Mouse (Mus musculus): ENCODE data around the gene Cdc42bpg.

Cdc42bpg gene

DNA sequence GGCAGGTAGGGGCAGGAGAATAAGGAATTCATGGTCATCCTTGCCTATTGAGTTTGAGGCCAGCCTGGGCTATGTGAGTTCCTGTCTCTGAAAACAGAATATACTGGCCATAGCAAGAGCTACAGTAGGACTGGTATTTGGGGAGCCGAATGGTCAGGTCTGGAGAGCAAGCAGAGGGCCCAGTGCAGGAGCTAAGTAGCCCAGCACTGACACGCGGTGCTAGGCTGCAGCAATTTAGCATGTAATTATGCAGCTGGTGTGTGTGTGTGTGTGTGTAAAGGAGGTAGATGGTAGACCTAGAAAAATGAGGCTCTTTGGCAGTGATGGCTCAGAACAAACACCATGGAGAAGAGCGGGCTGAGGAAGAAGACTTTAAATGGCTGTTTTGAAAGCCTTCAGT is 41.4 kb downstream of the Cdc42bpg start:
- DNase-seq (ENCODE audit: low spot score in 2 of 2): no peak

DNA sequence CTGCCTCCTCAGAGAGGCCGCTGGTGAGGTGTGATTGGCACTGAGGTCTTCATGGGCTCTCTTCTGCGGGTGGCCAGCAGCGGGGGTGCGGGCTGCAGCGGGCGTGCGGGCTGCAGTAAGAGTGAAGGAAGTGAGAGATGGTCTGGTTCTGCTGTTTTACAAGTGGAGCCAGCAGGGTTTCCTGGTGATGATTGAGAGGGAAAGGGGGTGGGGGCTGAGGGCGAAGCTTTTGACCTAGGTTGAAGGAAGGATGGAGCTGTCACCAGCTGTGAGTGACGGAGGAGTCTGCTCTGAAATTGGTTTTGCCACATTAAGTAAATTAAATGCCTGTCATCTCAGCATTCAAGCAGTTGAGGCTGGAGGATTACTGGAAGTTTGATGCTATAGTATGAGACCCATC is 42.5 kb downstream of the Cdc42bpg start:
- DNase-seq (ENCODE audit: low spot score in 2 of 2): no peak

DNA sequence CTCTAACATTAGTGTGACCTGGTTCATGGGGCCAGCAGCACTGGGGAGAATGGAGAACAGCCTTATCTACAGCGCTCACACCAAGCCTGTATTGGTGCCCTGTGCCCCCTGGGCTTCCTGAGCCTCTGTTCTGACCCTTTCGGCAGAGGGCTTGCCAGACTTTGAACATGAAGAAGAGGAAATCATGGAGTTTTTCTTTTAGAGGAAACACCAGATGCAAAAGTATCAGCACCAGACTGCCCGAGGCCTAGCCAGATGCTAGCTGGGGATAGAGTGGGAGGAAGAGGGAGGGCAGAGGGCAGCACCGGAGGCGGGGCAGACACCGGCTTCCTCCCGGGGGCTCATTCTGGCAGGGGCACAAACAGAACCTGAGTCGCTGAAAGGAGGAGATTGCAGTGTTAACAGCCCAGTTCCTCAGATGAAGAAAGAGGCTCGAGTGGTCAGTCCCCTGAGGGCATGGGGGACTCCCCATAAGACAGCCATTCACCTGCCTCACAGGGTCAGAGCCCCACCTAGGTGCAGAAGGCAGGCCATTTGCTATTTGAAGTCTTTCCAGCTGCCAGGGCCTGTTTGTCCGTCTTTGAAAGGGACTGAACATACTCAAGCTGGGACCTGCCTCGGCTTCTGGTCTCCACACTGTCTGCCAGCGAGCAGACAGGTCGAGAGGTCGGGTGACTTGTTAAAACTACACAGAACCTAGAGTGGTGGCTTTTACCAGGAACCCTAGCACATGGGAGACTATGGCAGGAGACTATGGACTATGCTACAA is 43.1 kb downstream of the Cdc42bpg start:
- DNase-seq (ENCODE audit: low spot score in 2 of 2): no peak

DNA sequence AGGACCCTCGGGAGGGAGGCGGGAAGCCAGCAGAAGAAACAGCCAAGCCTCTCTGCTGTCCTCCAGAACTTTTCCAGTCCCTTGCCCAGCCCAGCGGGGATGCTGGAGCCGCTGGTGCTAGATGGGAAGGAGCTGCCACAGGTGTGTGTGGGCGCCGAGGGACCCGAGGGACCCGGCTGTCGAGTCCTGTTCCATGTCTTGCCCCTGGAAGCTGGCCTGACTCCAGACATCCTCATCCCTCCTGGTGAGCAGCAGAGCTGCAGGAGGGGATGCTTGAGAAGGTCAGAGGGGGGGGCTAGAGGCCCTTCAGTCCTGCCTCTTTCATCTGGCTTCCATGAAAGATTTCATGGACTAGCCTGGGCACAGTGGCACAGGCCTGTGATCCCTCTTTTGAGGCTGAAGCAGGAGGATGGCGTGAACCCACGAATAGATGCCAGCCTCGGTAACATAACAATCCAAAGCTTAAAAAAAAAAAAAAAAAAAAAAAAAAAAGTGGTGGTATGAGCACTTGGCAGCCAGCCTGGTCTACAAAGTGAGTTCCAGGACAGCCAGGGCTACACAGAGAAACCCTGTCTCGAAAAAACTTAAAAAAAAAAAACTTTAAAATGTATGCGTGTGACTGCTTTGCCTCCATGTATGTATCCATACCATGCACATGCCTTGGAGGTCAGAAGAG is 45.3 kb downstream of the Cdc42bpg start:
- DNase-seq (ENCODE audit: low spot score in 2 of 2): peak in 1 of 2 experiments; percentile 41

DNA sequence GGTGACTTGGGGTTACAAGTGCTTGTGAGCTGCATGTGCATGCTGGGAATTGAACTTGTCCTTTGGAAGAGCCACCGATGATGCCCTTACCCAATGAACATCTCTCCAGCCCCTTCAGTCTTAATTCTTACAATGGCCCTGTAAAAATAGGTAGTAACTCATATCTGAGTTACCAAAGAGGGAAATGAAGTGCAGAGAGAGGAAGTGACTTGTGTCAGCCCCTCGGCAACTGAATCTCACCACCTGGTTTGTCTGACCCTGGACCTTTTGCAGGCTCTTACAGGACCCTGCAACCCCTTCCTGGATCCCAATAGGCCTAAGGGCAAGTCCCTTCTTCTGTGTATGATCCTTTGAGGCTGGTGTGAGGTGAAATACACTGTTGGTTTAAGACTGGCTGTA is 45.9 kb downstream of the Cdc42bpg start:
- no peak for DNase-seq (ENCODE audit: low spot score in 2 of 2)

DNA sequence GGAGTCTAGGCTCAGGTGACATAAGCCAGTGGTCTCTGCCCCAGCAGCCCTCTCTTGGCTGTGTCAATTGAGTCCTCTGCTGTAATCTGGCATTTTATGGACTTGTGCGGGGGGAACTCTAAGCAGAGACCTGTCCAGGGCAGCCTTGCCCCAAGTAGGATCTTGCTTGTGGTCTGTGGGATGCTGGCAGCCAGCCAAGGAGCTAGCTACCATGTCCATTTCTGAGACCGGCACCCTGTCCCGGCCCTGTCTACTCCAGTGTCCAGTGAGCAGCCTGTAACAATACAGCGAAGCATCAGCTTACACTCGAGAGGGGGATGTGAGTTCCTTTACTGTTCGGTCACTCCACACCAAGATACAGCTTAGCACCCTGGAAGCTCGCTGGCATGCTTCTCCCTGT is 47.8 kb downstream of the Cdc42bpg start:
- DNase-seq (ENCODE audit: low spot score in 2 of 2): no peak

DNA sequence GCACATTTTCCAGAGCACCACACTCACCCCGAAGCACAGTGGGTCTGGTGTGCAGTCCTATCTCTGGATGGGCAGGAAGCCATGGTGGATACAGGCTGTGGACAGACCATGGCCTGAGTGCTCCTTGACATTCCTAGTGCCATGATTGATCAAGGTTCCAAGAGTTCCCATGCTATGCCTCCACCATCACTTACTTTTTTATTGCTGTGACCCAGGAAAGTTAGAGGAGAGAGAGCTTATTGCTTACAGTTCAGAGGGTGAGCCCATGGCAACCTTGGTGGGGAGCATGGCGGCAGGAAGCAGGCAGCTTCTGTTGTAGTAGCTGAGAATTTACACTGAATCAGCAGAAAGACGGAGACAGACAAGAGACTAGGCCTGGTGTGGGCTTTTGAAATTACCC is 55.0 kb downstream of the Cdc42bpg start:
- no peak for DNase-seq (ENCODE audit: low spot score in 2 of 2)

DNA sequence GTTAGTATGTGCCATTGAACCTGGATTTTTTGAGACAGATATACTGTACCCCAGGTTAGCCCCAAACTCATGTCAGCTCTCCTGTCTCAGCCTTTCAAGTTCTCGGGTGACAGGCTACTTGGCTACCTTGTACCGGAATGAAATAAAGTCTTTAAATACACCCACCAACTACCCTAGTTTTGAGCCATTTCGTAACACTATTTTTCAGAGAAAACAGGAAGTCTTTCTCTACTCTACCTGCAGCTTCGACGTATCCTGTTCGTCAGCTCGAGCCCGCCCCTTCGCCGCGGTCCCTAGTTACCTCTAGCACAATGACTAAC is 56.8 kb downstream of the Cdc42bpg start:
- DNase-seq (ENCODE audit: low spot score in 2 of 2): no peak

DNA sequence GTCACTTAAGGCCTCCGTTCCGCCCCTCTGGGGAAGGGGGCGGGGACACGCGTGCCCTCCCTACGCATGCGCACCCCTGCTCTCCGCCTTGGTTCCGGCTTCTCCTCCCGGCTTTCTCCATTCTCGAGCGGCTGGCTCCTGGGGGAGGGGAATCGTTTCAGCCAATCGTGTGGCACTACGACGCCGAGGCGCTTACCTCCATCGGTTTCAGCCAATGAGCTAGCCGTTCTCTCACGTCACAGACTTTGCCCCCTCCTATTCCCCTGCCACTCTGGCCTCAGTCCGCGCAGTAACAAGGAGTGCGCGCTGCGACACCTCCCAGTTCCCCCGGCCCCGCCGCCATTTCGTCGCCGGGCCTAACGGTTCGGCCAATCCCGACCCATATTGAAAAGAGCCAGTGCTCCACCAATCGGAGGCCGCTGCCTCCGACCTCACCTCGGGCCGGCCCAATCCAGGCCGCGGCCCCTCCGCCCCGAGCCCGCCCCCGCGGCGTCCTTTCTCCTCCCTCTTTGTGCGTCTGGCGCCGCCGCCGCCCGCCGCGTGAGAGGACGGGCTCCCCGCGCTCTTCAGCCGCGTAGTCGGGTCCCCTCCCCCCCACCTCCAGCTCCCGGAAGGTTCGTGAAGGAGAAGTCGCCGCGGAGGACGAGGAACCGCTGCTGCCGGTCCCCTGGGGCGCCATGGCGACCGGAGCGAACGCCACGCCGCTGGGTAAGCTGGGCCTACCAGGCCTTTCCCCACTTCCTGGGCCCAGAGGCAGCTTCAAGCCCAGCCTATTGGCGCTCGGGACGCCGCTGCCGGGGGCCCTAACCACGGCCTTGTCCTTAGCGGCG is 57.4 kb downstream of the Cdc42bpg start, which contains the start of gene Sf1:
Sf1 (plus strand) TSS at position 280 of the 830 bp plus-strand sequence.
- DNase-seq (ENCODE audit: low spot score in 2 of 2): peak; percentile 100

DNA sequence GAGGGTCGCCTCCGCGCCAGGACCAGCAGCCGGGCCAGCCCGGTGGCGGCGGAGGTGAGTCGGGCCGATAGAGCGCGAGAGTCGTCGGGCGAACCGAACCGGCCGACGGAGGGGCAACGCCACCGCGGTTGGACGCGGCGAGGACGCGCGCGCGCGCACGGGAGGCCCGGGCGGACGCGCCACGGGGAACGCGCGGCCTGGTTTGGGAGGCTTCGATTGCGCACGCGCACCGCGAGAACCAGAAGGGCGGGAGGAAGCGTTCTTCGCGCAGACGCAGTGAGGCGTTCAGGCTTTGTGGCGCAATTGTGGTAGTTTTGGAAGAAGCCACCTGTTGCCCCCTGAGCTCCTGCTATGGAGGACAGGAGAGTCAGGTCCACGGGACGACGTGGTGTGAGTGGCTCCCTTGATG is 58.1 kb downstream of the Cdc42bpg start:
- DNase-seq (ENCODE audit: low spot score in 2 of 2): peak; percentile 94 to 95

DNA sequence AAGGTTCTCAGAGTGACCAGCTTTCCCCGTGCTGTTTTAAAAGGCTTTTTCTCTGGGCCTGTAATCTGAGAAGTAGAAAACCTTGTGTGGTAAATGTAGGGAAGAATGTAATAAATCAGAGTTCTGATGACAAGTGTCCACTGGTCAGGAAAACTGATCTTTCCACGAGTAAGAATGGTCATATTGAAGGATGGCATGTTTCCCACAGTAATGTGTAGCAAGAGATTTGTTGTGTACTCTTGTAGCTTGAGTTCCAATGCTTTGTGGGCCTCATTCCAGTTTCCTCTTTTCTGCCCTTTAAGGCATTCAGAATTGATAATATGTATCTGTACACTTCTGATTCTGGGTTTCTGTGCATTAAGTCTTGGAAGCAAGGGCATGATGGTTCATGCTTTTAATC is 58.6 kb downstream of the Cdc42bpg start:
- DNase-seq (ENCODE audit: low spot score in 2 of 2): no peak

DNA sequence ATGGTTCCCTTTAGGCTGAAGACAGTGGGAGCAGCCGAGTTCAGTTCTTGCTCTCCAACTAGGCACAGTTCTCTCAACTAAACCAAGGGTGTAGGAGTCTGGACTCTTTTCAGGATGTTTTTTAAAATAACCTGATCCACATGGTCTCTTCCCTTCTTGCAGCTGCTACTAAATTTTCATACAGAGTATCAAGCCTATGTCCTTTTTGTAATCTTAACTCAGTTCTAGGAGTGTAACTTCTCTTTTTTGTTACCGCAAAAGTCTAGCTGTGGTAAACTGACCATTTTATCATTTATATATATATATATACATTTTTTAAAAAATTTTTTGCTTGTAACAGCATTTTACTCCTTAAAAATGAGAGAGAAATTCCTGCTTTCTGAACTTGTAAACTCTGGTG is 63.9 kb downstream of the Cdc42bpg start:
- no peak for DNase-seq (ENCODE audit: low spot score in 2 of 2)

DNA sequence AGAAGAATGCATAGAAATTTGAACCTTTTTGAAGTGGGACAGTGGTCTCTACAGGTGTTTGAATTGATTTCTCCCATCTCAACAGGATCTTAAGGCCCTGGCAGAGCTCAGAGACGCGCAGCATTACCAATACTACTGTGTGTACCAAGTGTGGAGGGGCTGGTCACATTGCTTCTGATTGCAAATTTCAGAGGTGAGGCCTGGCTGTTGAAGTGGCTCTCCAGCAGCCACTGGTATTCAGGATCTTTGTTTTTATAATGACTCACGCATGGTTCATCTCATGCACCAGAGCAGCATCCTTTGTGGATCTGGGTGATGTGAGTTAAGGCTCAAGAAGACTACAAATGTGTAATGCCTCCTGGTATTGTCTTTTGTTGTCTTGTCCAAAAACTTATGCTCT is 66.2 kb downstream of the Cdc42bpg start:
- no peak for DNase-seq (ENCODE audit: low spot score in 2 of 2)

DNA sequence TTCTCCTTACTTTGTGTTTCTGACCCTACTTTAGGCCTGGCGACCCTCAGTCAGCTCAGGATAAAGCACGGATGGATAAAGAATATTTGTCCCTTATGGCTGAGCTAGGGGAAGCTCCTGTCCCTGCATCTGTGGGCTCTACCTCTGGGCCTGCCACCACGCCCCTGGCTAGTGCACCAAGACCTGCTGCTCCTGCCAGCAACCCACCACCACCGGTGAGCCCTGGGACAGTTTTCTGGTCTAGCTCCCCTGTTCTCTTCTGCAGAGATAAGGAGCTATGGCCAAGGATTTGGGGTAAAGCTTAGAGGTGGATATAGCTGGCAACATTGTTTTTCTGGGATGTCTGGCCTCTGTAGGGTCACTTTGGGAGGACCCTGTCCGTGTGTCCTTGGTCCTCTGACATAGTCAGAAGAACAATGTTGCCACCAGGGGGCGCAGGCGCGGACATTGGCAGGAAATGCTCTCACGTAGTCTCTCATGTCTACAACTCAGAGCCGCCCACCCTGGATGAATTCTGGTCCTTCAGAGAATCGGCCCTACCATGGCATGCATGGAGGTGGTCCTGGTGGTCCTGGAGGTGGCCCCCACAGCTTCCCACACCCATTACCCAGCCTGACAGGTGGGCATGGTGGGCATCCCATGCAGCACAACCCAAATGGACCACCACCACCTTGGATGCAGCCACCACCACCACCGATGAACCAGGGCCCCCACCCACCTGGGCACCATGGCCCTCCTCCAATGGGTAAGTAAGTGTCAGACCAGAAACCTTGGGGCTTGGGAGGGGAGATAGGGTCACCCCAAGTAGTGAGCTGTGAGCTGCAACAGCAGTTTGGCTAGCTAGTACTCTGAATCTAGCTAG is 67.5 kb downstream of the Cdc42bpg start:
- DNase-seq (ENCODE audit: low spot score in 2 of 2): peak; percentile 84 to 90

DNA sequence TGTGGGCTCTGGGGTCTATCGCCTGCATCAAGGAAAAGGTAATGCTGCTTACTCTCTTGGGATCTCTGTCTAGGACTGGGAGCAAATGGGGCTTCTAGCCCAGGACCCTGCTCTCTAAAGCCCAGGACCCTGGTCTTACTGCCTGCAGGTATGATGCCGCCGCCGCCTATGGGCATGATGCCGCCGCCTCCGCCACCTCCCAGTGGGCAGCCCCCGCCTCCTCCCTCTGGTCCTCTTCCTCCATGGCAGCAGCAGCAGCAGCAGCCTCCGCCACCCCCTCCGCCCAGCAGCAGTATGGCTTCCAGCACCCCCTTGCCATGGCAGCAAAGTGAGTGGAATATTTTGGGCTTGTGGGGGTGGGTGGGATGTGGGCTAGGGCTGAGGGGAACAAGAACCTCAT is 68.3 kb downstream of the Cdc42bpg start:
- DNase-seq (ENCODE audit: low spot score in 2 of 2): no peak

Measured in right cerebral cortex, postnatal 10 days (tissue).